Mouse (Mus musculus) layer of hippocampus, adult 11-12 months (tissue): ENCODE measurements around the gene Dner.
A peak's percentile ranks its signal among the peaks of the same experiment; 100 is the strongest.

ENCODE experiments used
- DNase-seq: peaks from one replicate; pipeline ENCODE4 v3.0.0; 2022; ENCODE audit warnings: low spot score

Gene Dner

GRCm38 (mm10) chr1:84695517-84696411, at the start of gene Dner:
Gene Dner, minus strand, starts transcription at chr1:84696221.
- peak; percentile 56 for DNase-seq

GRCm38 (mm10) chr1:84742156-84742555, 46.1 kb upstream of the Dner start:
- no peak for DNase-seq

GRCm38 (mm10) chr1:84740080-84740479, 44.1 kb upstream of the Dner start:
- DNase-seq = no peak

GRCm38 (mm10) chr1:84737097-84737496, 41.1 kb upstream of the Dner start:
- DNase-seq = no peak

GRCm38 (mm10) chr1:84733799-84734198, 37.8 kb upstream of the Dner start:
- no peak for DNase-seq

- DNase-seq = no peak
These were observed 35.7 kb upstream of the Dner start for GRCm38 (mm10) chr1:84731763-84732162.

- no peak for DNase-seq
These were observed 26.8 kb upstream of the Dner start for GRCm38 (mm10) chr1:84722841-84723240.

- no peak for DNase-seq
These were observed 26.4 kb upstream of the Dner start for GRCm38 (mm10) chr1:84722371-84722770.

- DNase-seq = no peak
These were observed 25.9 kb upstream of the Dner start for GRCm38 (mm10) chr1:84721942-84722341.

- peak; percentile 86 for DNase-seq
These were observed 14.1 kb upstream of the Dner start for GRCm38 (mm10) chr1:84709810-84710785.

GRCm38 (mm10) chr1:84709406-84709805, 13.4 kb upstream of the Dner start:
- DNase-seq = no peak

GRCm38 (mm10) chr1:84700254-84700653, 4.2 kb upstream of the Dner start:
- DNase-seq = no peak

GRCm38 (mm10) chr1:84697136-84697535, 1.1 kb upstream of the Dner start:
- DNase-seq = peak; percentile 82

- peak; percentile 40 for DNase-seq
These were observed 1.1 kb downstream of the Dner start for GRCm38 (mm10) chr1:84694688-84695474.

GRCm38 (mm10) chr1:84677910-84678309, 18.1 kb downstream of the Dner start:
- no peak for DNase-seq

- DNase-seq = no peak
These were observed 27.7 kb downstream of the Dner start for GRCm38 (mm10) chr1:84668100-84668846.

GRCm38 (mm10) chr1:84667660-84668059, 28.4 kb downstream of the Dner start:
- no peak for DNase-seq

- DNase-seq = no peak
These were observed 31.5 kb downstream of the Dner start for GRCm38 (mm10) chr1:84664377-84665118.

GRCm38 (mm10) chr1:84646781-84647180, 49.2 kb downstream of the Dner start:
- DNase-seq = no peak

GRCm38 (mm10) chr1:84640463-84640862, 55.6 kb downstream of the Dner start:
- no peak for DNase-seq
